Mouse (Mus musculus) ES-CJ7 (cell line): ENCODE data around the gene Zfp648.

Experiments used
- DNase-seq: peaks from one replicate; pipeline ENCODE4 v3.0.0; 2011; ENCODE audit warnings: low read depth, low spot score

Zfp648 gene

DNA sequence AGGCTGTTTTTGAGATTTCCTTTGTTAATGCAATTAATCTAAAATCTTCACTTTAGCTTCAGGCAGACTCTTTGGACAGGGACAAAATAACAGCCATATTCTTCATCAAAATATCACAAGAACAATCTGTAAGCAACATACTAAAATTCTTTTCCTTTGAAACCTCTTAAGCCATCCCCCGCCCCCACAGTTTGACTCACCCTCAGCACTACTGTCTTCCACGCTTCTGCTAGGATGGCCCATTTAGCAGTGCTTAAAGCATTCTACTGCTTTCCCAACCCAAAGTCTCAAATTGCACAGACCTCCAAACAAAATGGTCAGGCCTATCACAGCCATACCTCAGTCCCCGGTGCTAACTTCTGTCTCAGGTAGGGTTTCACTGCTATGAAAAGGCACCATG is 19.6 kb downstream of the Zfp648 start:
- DNase-seq, result no peak

GRCm38 (mm10) chr1:154223807-154224207 is 22.8 kb downstream of the Zfp648 start:
- DNase-seq, result no peak

- no peak for DNase-seq
Observed at GRCm38 (mm10) chr1:154232594-154232993, 31.6 kb downstream of the Zfp648 start.

DNA sequence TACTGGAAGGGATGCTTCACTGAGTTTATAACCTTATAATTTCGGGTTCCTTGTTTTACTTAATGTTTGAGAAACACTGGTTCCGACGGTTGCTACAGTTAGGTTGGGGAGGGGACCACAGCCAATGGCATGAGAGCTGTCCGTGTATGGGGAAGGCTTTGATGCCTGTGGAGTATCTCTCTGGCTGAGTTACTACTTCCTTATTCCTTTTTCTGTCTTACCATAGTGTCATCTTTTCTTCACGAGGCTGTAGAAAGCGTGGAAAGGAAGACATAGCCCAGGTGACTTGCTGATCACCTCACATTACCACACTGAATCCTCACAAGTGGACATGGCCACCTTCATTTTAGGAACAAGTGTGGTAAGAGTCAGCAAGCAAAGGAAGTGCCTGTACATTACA is 32.0 kb downstream of the Zfp648 start:
- no peak for DNase-seq

GRCm38 (mm10) chr1:154234814-154235213 is 33.8 kb downstream of the Zfp648 start:
- no peak for DNase-seq

DNA sequence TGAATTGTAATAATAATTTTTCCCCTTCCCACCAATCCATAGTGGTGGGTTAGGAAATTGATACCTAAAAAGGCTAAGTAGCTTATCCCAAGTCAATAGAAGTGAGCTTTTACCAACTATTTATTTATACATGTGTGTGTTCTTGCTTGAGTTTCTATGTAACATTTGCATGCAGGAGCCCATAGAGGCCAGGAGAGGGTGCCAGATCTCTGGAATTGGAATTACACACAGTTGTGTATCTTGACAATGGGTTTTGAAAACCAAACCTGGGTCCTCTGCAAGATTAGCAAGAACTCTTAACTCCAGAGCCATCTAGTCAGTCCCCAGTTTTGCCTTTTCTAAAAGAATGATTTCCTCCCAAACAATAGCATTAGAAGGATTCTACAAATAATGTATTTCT is 37.9 kb downstream of the Zfp648 start:
- peak; percentile 32 for DNase-seq

- DNase-seq, result no peak
Observed at GRCm38 (mm10) chr1:154251186-154251585, 50.2 kb downstream of the Zfp648 start.

DNA sequence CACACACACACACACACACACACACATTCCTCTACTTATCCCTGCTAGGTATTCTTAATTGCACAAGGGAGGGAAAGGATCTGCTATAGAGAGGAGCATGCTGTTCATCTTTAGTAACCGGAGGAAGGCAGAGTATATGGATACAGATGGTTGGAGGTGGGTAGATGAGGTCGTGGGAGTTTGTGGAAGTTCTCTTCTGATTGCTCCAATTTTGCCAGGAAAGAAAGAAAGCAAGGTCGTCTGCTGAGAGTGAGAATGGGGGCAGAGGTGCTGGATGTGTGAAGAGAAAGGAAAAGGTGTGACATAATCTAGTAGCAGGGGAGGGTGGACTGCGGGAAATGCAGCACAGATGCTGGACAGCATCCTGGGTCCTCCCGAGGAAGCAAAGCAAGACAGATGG is 51.8 kb downstream of the Zfp648 start:
- no peak for DNase-seq
